Mouse (Mus musculus): ENCODE data around the gene Sptb.

DNA sequence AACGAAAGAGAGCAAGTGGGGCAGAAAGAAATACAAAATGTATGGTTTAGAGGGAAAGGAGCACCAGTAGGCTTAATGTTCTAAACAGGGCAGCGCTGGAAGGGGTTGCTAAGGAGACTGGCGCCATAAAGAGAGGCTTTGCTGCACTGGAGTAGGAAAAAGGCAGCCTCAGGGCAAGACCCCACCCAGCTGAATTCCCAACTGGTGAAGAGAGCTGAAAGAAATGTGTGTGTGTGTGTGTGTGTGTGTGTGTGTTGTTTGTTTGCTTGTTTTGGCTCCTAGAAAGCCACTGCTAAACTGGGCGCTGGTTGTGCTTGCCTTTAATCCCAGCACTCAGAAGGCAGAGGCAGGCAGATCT, 94.8 kb downstream of the Sptb start:
- TF ChIP-seq CTCF (IDR thresholded peaks at IDR 0.05; ENCODE audit: extremely low read depth, insufficient read depth, insufficient read length, insufficient replicate concordance), result no peak
- no peak for TF ChIP-seq POLR2A (IDR thresholded peaks at IDR 0.05; ENCODE audit: low read depth, low read length)

Measured in spleen, adult 2 months (tissue).